Mouse (Mus musculus) adrenal gland, postnatal 25 days (tissue): ENCODE results near the gene Moxd1. TPM values are rescaled to one million over a fixed set of nuclear protein-coding genes. Genes with fewer than 3 reads are reported as not detected.

Experiments
- DNase-seq: peaks from one replicate; pipeline ENCODE4 v3.0.0; 2021; ENCODE audit warnings: mixed read lengths
- long read RNA-seq: library from polyadenylated mRNA; stranded (forward); transcript quantifications from one replicate; pipeline ENCODE4 v2.0.0, GENCODE M21; 2021
- total RNA-seq: library from RNA; stranded (reverse); gene quantifications from 2 replicates; pipeline ENCODE4 v1.2.3, GENCODE M21; 2021

Gene Moxd1
- total RNA-seq, result 0.21 TPM in 1 of 2 replicates, not detected in the other
- long read RNA-seq, result 0 reads

- peak; percentile 38 for DNase-seq
Observed at GRCm38 (mm10) chr10:24223449-24224143, at the start of gene Moxd1. TSS of gene Moxd1 (plus strand) at chr10:24223517.

DNA sequence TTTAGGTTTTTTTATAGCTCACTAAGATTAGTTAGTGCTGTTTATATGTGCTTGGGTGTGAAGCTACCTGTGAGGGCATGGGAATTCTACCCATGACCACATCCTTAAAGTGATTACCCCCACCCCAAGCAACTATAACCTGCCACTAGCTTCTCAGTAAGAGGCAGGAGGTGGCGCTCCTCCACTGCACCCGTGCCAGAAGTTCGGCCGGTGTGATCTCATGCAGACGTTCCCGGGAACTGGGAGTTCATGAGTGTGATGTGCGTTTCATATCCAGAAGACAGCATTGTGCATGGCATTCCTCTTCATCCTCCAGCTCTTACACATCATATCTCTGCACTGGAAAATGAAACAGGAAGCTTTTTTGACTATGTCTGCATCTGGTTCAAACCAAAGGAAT is 32.9 kb upstream of the Moxd1 start:
- no peak for DNase-seq

- DNase-seq, result no peak
Observed at GRCm38 (mm10) chr10:24191977-24192376, 31.3 kb upstream of the Moxd1 start.

- no peak for DNase-seq
Observed at GRCm38 (mm10) chr10:24199303-24199702, 24.0 kb upstream of the Moxd1 start.

DNA sequence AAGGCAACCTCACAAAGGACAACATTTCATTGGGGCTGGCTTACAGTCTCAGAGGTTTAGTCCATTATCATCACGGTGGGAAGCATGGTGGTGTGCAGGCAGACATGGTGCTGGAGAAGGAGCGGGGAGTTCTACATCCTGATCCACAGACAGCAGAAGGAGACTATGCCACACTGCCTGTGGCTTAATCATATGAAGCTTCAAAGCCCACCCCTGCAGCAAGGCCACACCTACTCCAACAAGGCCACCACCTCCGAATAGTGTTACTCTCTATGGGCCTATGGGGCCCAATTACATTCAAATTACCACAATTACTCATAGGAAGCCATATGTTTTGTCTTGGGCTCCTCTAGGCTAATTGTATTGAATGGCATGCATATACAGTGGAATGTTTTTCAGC is 23.2 kb upstream of the Moxd1 start:
- DNase-seq, result no peak

GRCm38 (mm10) chr10:24210075-24210474 is 13.2 kb upstream of the Moxd1 start:
- DNase-seq, result no peak

- no peak for DNase-seq
Observed at GRCm38 (mm10) chr10:24213297-24213696, 10.0 kb upstream of the Moxd1 start.

GRCm38 (mm10) chr10:24217558-24218268 is 5.6 kb upstream of the Moxd1 start:
- DNase-seq, result no peak

GRCm38 (mm10) chr10:24220931-24221330 is 2.4 kb upstream of the Moxd1 start:
- no peak for DNase-seq

GRCm38 (mm10) chr10:24222911-24223310 is 406 bp upstream of the Moxd1 start:
- DNase-seq, result no peak

- DNase-seq, result no peak
Observed at GRCm38 (mm10) chr10:24224591-24224990, 1.3 kb downstream of the Moxd1 start.

DNA sequence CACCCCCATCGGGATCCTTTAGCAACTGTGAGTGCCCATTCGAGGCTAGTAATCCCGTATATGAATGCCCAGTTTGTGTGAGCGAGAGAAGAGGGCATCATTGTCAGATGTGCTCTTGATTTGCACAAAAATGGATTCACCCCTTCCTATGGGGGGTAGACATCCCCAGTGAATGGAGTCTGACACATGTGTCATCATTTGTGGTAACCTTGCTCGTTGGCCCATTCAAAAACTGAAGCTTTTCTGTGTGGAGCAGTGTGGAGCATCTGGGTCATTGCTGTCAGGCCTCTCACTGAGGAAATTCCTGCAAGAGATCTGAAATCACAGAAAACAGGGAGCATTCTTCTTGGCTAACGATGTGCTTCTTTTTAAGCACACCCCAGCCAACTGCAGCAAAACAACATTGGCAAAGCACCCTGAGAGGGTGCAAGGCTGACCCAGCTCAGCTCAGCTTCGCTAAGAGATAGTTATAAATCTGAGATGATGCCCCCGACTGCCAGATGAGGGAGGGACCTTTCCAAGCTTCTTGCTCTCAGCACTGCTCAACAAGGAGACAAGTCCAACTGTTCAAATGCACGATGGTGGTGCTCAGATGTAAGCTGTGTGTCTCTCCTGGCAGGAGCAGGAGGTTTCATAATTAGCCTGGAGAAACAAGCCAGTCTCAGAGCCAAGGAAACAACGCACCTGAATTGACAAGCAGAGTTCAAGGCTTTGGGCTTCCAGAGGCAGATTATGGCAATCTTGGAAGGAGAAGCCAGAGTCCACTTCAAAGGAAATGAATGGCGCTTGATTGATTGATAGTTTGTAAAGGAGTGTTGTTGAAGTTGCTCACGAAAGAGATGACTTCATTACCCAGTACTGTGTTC is 5.2 kb downstream of the Moxd1 start:
- DNase-seq, result no peak

GRCm38 (mm10) chr10:24232281-24232680 is 9.0 kb downstream of the Moxd1 start:
- no peak for DNase-seq

DNA sequence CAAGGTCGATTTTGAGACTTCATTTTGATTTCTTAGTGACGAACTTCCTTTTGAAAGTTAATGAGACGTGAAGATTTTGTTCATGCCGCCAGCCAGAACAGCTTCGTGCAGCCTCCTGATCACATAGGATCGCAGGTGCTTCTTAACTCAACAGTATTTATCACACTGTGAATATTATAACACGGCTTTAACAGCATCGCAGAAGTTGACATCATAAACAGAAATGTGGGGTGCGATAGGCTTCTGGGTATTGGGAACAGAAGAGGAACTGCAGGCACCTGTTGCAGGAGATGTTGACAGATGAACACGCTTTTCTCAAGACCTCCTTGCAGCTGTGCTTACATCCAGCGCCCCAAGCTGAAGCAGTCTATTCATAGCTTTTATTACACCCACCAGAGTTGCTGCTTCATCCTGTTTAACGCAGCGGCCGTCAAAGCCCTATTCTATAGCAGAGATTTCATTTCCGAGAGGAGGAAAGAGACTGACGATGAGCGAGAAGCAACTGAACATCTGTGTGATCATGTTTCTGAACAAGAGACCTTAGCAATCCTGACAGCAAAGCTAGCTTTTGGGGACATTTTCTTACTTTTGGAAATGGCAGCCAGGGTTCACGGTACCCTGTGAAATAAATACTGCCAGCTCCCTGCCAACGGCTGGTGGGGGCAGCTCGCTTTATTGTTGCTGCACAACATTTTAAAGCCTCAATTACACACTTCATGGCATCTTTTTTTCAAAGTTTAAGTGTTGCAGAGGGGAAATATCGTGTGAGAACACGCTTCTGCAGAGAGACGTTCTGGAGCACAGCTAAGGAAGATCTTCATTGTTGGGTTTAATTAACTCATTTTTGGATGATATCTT is 12.3 kb downstream of the Moxd1 start:
- no peak for DNase-seq

DNA sequence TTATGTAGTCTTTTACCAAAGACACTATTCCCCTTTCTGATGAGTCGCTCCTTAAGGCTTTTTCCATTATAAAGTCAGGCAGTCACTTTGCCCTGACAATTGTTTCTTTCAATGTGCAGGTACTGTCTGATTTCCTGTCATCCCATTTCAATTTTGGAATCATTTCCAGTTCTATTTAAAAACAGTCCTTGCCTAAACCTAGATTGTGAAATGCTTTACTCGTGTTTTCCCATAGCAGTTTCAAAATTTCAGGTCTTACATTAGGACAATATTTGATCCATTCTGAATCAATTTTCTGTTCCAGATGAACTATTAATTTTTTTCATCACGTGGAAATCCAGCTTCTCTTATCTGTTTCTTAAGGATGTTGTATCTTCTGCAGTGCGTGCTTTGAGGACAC is 23.5 kb downstream of the Moxd1 start:
- no peak for DNase-seq

- DNase-seq, result no peak
Observed at GRCm38 (mm10) chr10:24248116-24248515, 24.8 kb downstream of the Moxd1 start.

- DNase-seq, result no peak
Observed at GRCm38 (mm10) chr10:24251631-24252030, 28.3 kb downstream of the Moxd1 start.

DNA sequence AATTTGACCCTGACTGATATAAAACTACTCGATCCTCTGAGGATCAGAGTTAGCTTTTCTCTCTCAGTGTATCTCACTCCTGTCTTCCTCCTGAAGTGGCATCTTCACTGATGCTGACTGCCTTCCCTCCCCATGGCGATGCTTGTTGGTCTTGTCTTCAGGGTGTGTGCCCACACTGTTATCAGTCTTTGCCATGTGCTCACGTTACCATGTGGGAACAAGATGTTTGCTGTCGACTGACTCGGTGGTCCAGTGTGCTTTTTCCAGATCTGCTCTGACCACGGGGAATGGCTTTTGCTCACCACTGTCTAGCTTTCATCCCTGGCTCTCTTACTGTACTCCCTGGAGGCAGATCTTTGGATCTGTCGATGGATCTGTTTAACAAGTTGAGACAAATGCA is 34.8 kb downstream of the Moxd1 start:
- no peak for DNase-seq

DNA sequence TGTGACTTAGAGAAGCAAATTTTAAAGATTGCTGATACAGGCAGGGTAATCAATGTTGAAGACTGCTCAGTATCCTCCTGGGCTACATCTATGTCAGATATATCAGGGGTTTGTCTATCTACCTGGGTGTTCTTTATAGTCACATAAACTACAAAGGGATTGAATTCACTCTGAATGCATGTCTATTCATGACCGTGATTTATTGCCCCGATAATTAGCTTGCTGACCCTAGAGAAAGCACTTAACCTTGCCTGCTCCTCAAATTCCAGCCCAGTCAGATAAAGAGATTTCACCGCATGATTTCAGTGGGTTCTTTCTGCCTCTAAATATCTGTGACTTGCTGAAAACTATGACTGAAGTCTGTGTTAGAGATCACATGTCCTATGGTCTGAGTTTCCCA is 35.6 kb downstream of the Moxd1 start:
- no peak for DNase-seq

DNA sequence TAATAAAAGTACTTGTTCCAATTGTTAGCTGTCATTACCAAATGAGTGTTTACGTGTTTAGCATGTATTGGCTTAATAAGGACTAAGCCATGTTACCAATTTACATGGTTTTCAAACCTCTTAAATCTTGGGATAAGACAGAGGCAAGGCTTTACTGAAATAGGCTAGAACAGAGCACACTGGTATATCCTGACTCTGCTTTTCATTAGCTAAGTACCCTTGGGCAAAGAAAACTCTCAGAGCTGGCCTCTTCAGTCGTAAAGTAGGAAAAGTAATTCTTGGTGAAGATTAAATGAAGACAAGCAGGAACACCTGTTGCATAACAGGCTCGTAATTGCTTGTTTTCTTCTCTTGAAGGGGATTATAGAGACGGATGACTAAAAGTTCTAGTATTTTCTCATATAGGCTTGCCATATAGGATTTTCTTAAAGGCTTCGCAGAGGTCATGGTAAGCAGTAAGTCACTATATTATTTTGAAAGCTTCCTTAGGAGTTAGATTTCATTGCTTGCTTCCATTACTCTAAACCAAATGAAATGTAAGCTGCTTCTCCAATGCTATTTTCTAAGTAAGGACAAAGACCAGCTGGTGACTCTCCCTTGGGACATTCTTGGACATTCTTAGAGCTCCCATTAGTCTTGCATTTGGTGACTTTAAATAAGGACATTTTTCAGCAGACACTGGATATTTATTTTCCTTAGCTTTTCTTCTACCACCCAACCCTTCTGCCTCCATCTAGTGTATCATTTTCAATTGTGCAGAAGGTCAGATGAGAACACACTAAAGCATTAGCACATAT is 36.7 kb downstream of the Moxd1 start:
- no peak for DNase-seq

GRCm38 (mm10) chr10:24267520-24267919 is 44.2 kb downstream of the Moxd1 start:
- DNase-seq, result no peak
